Mouse (Mus musculus) intestine, embryonic 16.5 days (tissue): ENCODE results near the gene Sash3. TPM values are rescaled to one million over a fixed set of nuclear protein-coding genes. Genes with fewer than 3 reads are reported as not detected.
A peak's percentile ranks its signal among the peaks of the same experiment; 100 is the strongest.

Experiments
- ATAC-seq: fragments of 200-750 bp; cut with Nextera tagmentation; 2 replicates; pipeline ENCODE4 v1.8.0; 2017; ENCODE audit warnings: moderate TSS enrichment, moderate library complexity
- H3K27ac ChIP-seq: fragments of 300-500 bp; sonication (generic); 2 replicates; pipeline ENCODE4 v1.5.1; 2014; ENCODE audit warnings: mild to moderate bottlenecking, low read length
- H3K27me3 ChIP-seq: fragments of 300-500 bp; sonication (generic); replicated peaks from 2 replicates; pipeline ENCODE4 v1.6.1; 2014; ENCODE audit warnings: low read length, control low read depth, mixed read lengths; ENCODE audit not compliant: control insufficient read depth, insufficient read depth
- H3K36me3 ChIP-seq: fragments of 300-500 bp; sonication (generic); 2 replicates; pipeline ENCODE4 v1.6.1; 2014; ENCODE audit warnings: low read length, control low read depth; ENCODE audit not compliant: control insufficient read depth, insufficient read depth
- H3K4me1 ChIP-seq: fragments of 300-500 bp; sonication (generic); 2 replicates; pipeline ENCODE4 v1.6.1; 2014; ENCODE audit warnings: low read length, control low read depth, mixed read lengths; ENCODE audit not compliant: control insufficient read depth, insufficient read depth
- H3K4me2 ChIP-seq: fragments of 300-500 bp; sonication (generic); 2 replicates; pipeline ENCODE4 v1.6.1; 2014; ENCODE audit warnings: low read depth, low read length, control low read depth
- H3K4me3 ChIP-seq: fragments of 300-500 bp; sonication (generic); 2 replicates; pipeline ENCODE4 v1.5.1; 2014; ENCODE audit warnings: mild to moderate bottlenecking, low read length
- H3K9ac ChIP-seq: fragments of 300-500 bp; sonication (generic); 2 replicates; pipeline ENCODE4 v1.6.1; 2014; ENCODE audit warnings: low read depth, low read length
- H3K9me3 ChIP-seq: fragments of 300-500 bp; sonication (generic); 2 replicates; pipeline ENCODE4 v1.6.1; 2016; ENCODE audit warnings: low read length, control low read depth; ENCODE audit not compliant: control insufficient read depth
- WGBS: fragments of 180-500 bp; shearing (Covaris S2); extraction: QIAGEN DNeasy Blood & Tissue Kit; methylation state at CpG from one replicate; pipeline ENCODE4 v1.1.7; 2014; 5-methylcytosine and 5-hydroxymethylcytosine counted together
- polyA plus RNA-seq: library from polyadenylated mRNA; unstranded; fragments of >200 nt; fragmentation: Nextera tagmentation; extraction: Ambion mirVana; gene quantifications from 2 replicates; pipeline ENCODE4 v1.2.1, GENCODE M21; 2015

Gene Sash3
- polyA plus RNA-seq, 1 experiment from 2014 or later, result 3.9 TPM

DNA sequence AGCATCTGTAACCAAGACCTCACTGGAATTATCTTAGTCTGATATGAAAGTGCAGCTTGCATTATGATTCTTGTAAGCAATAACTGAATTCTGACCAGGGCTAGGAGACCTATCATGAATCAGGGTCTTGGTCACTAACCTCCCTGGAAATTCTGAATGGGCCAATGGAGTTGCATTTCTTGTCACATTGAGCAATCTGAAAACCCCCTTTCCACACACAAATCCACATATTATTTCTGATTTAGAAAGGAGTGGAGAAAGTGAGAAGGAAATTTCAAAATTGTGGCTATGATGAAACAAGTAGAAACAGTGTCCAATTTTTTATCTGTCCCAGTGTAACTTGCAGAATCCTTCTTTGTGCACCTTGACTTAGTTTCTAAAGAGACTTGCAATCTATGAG lies 26.9 kb upstream of the Sash3 start:
- Histone ChIP-seq H3K4me2 (no peak overlapping the region), H3K9me3 (no peaks in the 10 kb centered on the region), H3K36me3 (no peaks in the 10 kb centered on the region), H3K27ac (no peak overlapping the region), H3K9ac (no peak overlapping the region), H3K4me1 (no peaks in the 10 kb centered on the region), H3K27me3 (no peaks in the 10 kb centered on the region), H3K4me3 (no peak overlapping the region)
- no peak for ATAC-seq

DNA sequence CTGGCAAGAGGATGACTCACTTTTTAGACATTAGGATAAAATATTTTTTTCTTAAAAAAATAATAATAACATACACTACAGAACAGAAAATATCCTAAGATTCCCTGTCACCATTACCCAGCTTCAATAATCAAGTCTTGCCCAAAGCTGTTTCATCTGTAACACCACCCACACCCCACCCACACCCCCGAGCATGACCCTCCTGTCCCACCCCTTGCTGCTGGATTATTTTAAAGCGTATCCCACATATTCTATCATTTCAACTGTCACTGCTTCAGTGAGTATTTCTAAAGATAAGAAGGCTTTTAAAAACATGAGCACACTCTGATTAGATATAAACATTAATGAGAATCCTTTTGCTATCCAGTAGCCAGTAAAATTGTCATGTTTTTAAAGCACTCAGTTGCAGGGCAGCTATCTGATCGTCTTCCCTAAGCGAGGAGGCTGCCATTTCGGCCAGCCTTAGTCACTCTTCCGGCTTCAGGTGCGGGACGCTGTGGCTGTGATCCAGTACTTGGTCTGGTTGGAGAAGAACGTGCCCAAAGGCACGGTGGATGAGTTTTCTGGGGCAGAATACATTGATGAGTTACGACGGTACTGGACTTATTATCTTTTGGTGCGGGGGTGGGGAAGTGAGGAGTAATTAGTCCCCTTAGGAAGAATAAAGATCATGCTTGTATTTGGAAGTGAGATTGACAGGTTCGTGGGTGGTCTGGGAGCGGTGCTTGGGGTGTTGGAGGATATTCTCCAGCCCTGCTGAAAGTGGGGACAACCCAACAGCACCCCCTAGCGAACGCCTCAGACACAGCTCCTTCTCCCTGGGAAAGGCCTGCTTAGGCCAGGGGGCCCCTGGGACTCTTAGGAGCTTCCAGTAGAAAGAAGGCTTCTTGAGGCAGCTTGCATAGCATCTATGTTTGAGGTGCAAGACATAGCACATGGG lies 21.8 kb upstream of the Sash3 start:
- WGBS, result 27% methylated on average over 17 of the region's 17 CpGs

DNA sequence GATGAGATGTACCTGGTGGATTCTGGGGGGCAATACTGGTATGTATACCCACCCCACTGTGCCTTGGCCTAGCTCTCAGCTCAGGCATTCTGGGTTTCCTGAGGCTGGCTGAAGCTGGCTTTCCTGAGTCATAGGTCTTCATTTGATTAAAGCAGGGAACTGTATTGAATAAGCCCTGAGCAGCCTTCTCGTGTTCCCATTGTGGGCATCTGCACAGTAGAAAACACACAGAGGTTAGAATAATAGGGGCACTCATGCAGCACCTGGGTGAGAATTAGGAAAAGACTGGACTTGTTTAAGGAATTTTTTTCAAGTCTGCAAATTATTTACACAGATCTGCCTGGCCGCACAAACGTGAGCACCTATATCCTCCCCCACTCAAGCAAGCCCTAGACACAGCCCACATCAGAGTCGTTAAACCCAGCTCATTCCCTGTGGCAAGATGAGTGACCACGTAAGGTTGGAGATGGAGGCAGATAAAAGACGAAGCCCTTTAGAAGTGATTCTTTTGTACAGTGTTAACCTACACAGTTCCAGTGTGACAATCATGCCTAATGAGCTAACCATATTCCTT lies 19.2 kb upstream of the Sash3 start:
- Histone ChIP-seq H3K36me3 (no peaks in the 10 kb centered on the region), H3K4me3 (no peak overlapping the region), H3K9me3 (no peaks in the 10 kb centered on the region), H3K9ac (no peak overlapping the region), H3K27ac (no peak overlapping the region), H3K27me3 (no peaks in the 10 kb centered on the region), H3K4me1 (0 out of 2 replicates have a peak, but pooled peaks cover 2% of the 10 kb centered on the region), H3K4me2 (no peak overlapping the region)
- ATAC-seq, result no peak
- 72% methylated on average over 6 of the region's 6 CpGs for WGBS

More for the DNA sequence above, 21.8 kb upstream of the Sash3 start:
- Histone ChIP-seq H3K4me3 (no peak overlapping the region), H3K9ac (no peak overlapping the region), H3K36me3 (no peaks in the 10 kb centered on the region), H3K27me3 (no peaks in the 10 kb centered on the region), H3K4me2 (peak overlapping the region; percentile 16; the same call in 1 of the 2 replicates), H3K27ac (no peak overlapping the region), H3K9me3 (no peaks in the 10 kb centered on the region), H3K4me1 (0 out of 2 replicates have a peak, but pooled peaks cover 2% of the 10 kb centered on the region)
- ATAC-seq, result peak; percentile 67; the same call in 1 of the 2 replicates

DNA sequence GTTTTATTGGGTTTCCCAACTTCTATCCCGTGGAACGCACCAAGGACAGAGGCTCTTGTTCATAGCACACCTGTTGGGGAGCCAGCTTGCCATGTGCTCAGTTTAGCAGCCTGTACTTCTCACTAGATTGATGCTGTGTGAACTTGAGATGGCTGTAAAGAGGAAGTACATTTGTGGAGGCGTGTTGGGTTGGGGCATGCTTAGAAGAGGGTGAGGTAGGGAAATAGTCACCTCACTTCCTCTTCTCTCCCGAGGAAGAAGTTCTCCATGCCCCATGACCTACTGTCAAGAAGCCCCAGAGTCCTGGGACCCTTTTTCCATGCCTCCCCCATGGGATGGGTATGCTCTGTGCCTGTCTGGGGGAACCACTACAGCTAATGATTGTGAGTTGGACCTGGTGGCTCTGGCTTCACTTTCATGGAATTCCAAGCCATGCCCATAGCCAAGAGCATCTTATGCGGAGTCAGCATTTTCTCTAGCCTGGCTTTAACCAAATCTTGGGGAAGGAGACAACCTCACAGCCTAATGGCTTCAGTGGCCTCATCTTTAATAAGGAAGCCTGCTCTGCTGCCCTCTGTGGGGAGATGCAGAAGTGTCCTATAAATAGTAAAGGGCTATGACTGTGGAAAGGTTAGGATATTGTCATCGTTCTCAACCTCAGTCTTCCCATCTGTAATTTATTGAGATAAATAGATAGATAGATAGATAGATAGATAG lies 18.6 kb upstream of the Sash3 start:
- WGBS, result 70% methylated on average over 6 of the region's 6 CpGs
- Histone ChIP-seq H3K36me3 (no peaks in the 10 kb centered on the region), H3K27ac (no peak overlapping the region), H3K4me1 (0 out of 2 replicates have a peak, but pooled peaks cover 2% of the 10 kb centered on the region), H3K4me2 (no peak overlapping the region), H3K9ac (no peak overlapping the region), H3K4me3 (no peak overlapping the region), H3K27me3 (no peaks in the 10 kb centered on the region), H3K9me3 (no peaks in the 10 kb centered on the region)
- ATAC-seq, result no peak

DNA sequence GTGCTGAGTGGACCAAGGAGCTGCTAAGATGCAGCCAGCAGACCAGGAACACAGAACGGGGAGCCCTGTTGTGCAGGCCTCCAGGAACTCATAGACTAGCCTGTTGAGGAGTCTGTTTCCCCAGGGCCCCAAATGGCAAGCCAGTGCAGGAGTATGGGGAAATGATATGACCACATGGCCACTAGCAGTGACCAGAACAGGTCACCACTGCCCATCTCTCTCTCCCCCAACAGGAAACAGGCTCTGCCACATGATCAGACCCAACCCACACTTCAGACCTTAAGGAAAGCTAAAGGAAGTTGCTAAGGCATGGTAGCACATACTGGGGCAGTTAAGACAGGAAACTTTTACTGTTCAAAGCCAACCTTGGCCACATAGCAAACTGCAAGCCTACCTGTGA lies 17.1 kb upstream of the Sash3 start:
- 77% methylated on average over 1 of the region's 1 CpGs for WGBS
- Histone ChIP-seq H3K27ac (no peak overlapping the region), H3K9ac (no peak overlapping the region), H3K4me2 (no peak overlapping the region), H3K4me3 (no peak overlapping the region), H3K27me3 (no peaks in the 10 kb centered on the region), H3K4me1 (0 out of 2 replicates have a peak, but pooled peaks cover 2% of the 10 kb centered on the region), H3K36me3 (no peaks in the 10 kb centered on the region), H3K9me3 (no peaks in the 10 kb centered on the region)
- ATAC-seq, result no peak

DNA sequence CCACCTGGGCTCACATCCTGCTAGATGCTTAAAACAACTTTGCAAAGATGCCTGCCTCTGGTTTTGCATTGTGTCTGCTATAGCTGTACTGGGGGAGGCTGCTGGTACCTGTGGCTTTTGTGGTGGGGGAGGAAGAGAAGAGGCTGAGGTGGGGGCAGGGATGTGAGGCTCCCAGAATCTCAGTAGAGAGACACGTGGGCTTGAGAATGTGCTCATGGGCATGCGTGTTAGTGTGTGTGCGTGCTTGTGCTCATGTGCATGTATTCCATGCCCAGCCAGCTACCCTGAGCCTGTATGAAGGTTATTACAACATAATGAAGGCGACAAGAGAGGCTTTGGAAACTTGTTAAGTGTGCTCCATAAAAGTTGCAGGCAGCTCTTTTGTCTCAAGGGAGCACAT lies 9.3 kb upstream of the Sash3 start:
- H3K4me3 ChIP-seq, result no peak overlapping the region
- H3K4me1 ChIP-seq, result no peaks in the 10 kb centered on the region
- H3K9ac ChIP-seq, result no peak overlapping the region
- no peak overlapping the region for H3K27ac ChIP-seq
- no peaks in the 10 kb centered on the region for H3K27me3 ChIP-seq
- no peak for ATAC-seq
- no peaks in the 10 kb centered on the region for H3K36me3 ChIP-seq
- 88% methylated on average over 4 of the region's 4 CpGs for whole genome bisulfite sequencing
- H3K4me2 ChIP-seq, result no peak overlapping the region
- no peaks in the 10 kb centered on the region for H3K9me3 ChIP-seq

DNA sequence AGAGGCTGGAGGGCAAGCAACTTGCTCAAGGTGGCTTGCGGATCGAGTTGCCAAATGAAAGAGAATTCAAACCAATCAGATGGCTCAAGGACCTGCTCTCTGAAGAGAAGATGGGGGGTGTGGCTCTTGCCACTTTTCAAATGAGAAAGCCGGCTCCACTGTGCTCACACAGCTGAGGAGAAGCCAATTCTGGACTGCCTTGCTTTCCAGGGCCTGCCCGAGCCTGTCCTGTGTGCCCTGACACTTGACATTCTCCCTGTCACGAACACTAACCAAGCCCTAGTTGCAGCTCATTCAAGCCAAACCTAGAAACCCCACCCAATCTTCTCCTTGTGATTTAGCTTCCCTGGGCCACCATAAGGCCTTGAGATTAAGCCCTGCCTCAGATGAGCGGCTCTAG lies 8.2 kb upstream of the Sash3 start:
- H3K4me3 ChIP-seq, result no peak overlapping the region

DNA sequence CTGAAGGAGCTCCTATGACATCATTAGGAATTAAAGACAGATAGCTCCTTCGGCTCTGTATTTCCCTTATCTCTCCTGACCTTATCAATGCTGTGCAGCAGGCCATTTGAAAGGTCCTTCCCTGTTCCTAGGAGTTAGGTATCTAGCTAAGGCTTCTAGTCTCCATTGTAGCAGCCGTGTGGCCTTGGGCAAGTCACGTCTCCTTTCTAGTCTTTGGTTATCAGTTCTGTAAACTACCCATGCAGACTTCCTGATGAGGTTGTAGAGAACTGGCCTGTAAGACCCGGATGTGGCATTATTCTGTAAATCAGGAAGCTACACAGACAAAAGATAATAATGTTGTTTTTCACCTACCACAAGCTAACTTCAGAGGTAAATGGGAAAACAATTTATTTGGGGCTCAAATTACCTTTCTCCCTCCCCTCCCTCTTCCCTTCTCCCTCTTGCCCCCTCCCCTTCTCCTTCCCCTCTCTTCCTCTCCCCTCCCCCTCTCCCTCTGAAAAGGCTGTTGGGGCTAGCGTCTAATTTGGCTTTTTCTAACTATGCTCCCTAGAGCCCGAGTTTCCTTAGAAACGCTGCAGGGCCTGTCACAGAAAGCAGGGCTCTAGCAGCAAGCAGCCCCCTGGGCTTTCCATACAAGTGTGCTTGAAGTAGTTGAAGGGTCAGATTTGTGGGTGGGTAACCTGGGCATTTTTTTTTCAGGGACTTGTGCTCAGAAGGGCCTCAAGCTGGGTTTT lies 7.5 kb upstream of the Sash3 start:
- WGBS, result 48% methylated on average over 7 of the region's 7 CpGs
- H3K36me3 ChIP-seq, result no peaks in the 10 kb centered on the region
- H3K9me3 ChIP-seq, result no peaks in the 10 kb centered on the region
- no peaks in the 10 kb centered on the region for H3K4me1 ChIP-seq
- ATAC-seq, result peak; percentile 20; the same call in 1 of the 2 replicates
- no peak overlapping the region for H3K4me2 ChIP-seq
- no peak overlapping the region for H3K4me3 ChIP-seq
- no peaks in the 10 kb centered on the region for H3K27me3 ChIP-seq
- no peak overlapping the region for H3K9ac ChIP-seq
- H3K27ac ChIP-seq, result no peak overlapping the region

More for the DNA sequence above, 8.2 kb upstream of the Sash3 start:
- Histone ChIP-seq H3K27me3 (no peaks in the 10 kb centered on the region), H3K9ac (no peak overlapping the region), H3K4me1 (no peaks in the 10 kb centered on the region), H3K4me2 (no peak overlapping the region), H3K27ac (no peak overlapping the region), H3K36me3 (no peaks in the 10 kb centered on the region), H3K9me3 (no peaks in the 10 kb centered on the region)
- no peak for ATAC-seq
- 72% methylated on average over 6 of the region's 6 CpGs for WGBS
